17 mouse cellular contexts compared by ENCODE assay signal in genomic region chr5:148689297-148689696, GRCm38 (mm10).
DNase-seq lines count a peak whose midpoint lies in the region; ATAC-seq lines count a peak whose summit lies in the region.
"Had no signal": no experiment of that assay in that cellular context is flagged by ENCODE, and none has a peak within 500 bp of the region (broad histone marks: within the 10 kb centered on the region; RNA-seq: fewer than 3 reads in every experiment).

No protein-coding gene starts in this region.

- peak overlapping the region; percentile 74 for H3K27ac ChIP-seq in forebrain, embryonic 10.5 days
- no peak overlapping the region for H3K27ac ChIP-seq in forebrain, embryonic 16.5 days (ENCODE audit: low read length)
- H3K27ac ChIP-seq in kidney, embryonic 15.5 days = no peak overlapping the region
- H3K27ac ChIP-seq in forebrain, embryonic 14.5 days (ENCODE audit: low read depth, low read length) = peak overlapping the region; percentile 53
- peak overlapping the region; percentile 56 for H3K27ac ChIP-seq in liver, embryonic 15.5 days (replicated peaks)
- H3K27ac ChIP-seq: heart, embryonic 13.5 days had no signal

- no peak overlapping the region for H3K4me2 ChIP-seq in forebrain, embryonic 16.5 days (ENCODE audit: low read length)
- H3K4me2 ChIP-seq in kidney, embryonic 15.5 days = no peak overlapping the region
- H3K4me2 ChIP-seq in forebrain, embryonic 14.5 days (ENCODE audit: low read length) = no peak overlapping the region
- H3K4me2 ChIP-seq in liver, embryonic 15.5 days = peak overlapping the region; percentile 57
- H3K4me2 ChIP-seq: heart, embryonic 13.5 days had no signal

- H3K4me1 ChIP-seq in forebrain, embryonic 10.5 days = peaks cover 56% of the 10 kb centered on the region
- H3K4me1 ChIP-seq in forebrain, embryonic 16.5 days (replicated peaks; ENCODE audit: control insufficient read depth, insufficient read depth, low read length) = peaks cover 25% of the 10 kb centered on the region
- peaks cover 13% of the 10 kb centered on the region for H3K4me1 ChIP-seq in kidney, embryonic 15.5 days
- peaks cover 19% of the 10 kb centered on the region for H3K4me1 ChIP-seq in forebrain, embryonic 14.5 days (ENCODE audit: control insufficient read depth, insufficient read depth, low read length)
- H3K4me1 ChIP-seq in liver, embryonic 15.5 days (replicated peaks) = peaks cover 42% of the 10 kb centered on the region

- H3K4me3 ChIP-seq in forebrain, embryonic 10.5 days = no peak overlapping the region
- H3K4me3 ChIP-seq in forebrain, embryonic 16.5 days (replicated peaks; ENCODE audit: low read length) = no peak overlapping the region
- H3K4me3 ChIP-seq in kidney, embryonic 15.5 days (replicated peaks) = no peak overlapping the region
- no peak overlapping the region for H3K4me3 ChIP-seq in forebrain, embryonic 14.5 days (ENCODE audit: low read depth, low read length)
- no peak overlapping the region for H3K4me3 ChIP-seq in liver, embryonic 15.5 days (replicated peaks)
- H3K4me3 ChIP-seq: heart, embryonic 13.5 days had no signal

- 91% methylated on average over 9 of the region's 9 CpGs for WGBS in forebrain, embryonic 10.5 days
- 80% methylated on average over 9 of the region's 9 CpGs for WGBS in forebrain, embryonic 16.5 days
- 93% methylated on average over 9 of the region's 9 CpGs for WGBS in kidney, embryonic 15.5 days
- 80% methylated on average over 9 of the region's 9 CpGs for WGBS in forebrain, embryonic 14.5 days
- 35% methylated on average over 9 of the region's 9 CpGs for WGBS in liver, embryonic 15.5 days (ENCODE audit: insufficient replicate concordance)

- H3K36me3 ChIP-seq in forebrain, embryonic 10.5 days (replicated peaks) = no peaks in the 10 kb centered on the region
- H3K36me3 ChIP-seq in forebrain, embryonic 16.5 days (ENCODE audit: control insufficient read depth, insufficient read depth) = no peaks in the 10 kb centered on the region
- no peaks in the 10 kb centered on the region for H3K36me3 ChIP-seq in kidney, embryonic 15.5 days
- no peaks in the 10 kb centered on the region for H3K36me3 ChIP-seq in forebrain, embryonic 14.5 days (ENCODE audit: control insufficient read depth, insufficient read depth, low read length)
- H3K36me3 ChIP-seq in liver, embryonic 15.5 days (replicated peaks) = no peaks in the 10 kb centered on the region
- H3K36me3 ChIP-seq: G1E; heart, embryonic 13.5 days had no signal

- ATAC-seq in forebrain, embryonic 16.5 days = no peak
- ATAC-seq in kidney, embryonic 15.5 days (replicated peaks; ENCODE audit: low FRiP score) = 0 out of 2 replicates have a peak, but pooled peaks have one; percentile 18
- ATAC-seq in forebrain, embryonic 14.5 days = no peak
- peak; percentile 78 for ATAC-seq in liver, embryonic 15.5 days (ENCODE audit: insufficient read depth)
- ATAC-seq: CD4-positive, CD25-positive, alpha-beta regulatory T cell, adult 4 months; inflammation-experienced regulatory T-cells, adult 6 months had no signal

- no peak overlapping the region for H3K9ac ChIP-seq in forebrain, embryonic 16.5 days (replicated peaks; ENCODE audit: low read depth, low read length)
- H3K9ac ChIP-seq in kidney, embryonic 15.5 days = no peak overlapping the region
- no peak overlapping the region for H3K9ac ChIP-seq in forebrain, embryonic 14.5 days (ENCODE audit: low read length)
- 0 out of 2 replicates have a peak overlapping the region, but pooled peaks have one; percentile 10 for H3K9ac ChIP-seq in liver, embryonic 15.5 days
- H3K9ac ChIP-seq: heart, embryonic 13.5 days had no signal

- H3K27me3 ChIP-seq in forebrain, embryonic 10.5 days (ENCODE audit: poor library complexity, severe bottlenecking) = no peaks in the 10 kb centered on the region
- H3K27me3 ChIP-seq in forebrain, embryonic 16.5 days (replicated peaks; ENCODE audit: control insufficient read depth, insufficient read depth, low read length) = no peaks in the 10 kb centered on the region
- H3K27me3 ChIP-seq in kidney, embryonic 15.5 days = no peaks in the 10 kb centered on the region
- H3K27me3 ChIP-seq in forebrain, embryonic 14.5 days (replicated peaks; ENCODE audit: control insufficient read depth, insufficient read depth, low read length) = no peaks in the 10 kb centered on the region
- no peaks in the 10 kb centered on the region for H3K27me3 ChIP-seq in liver, embryonic 15.5 days
- H3K27me3 ChIP-seq: heart, embryonic 13.5 days had no signal

- DNase-seq in forebrain, embryonic 10.5 days (ENCODE audit: extremely low spot score, low spot score) = no peak
- no peak for DNase-seq in kidney, postnatal 10 days
- DNase-seq in forebrain, embryonic 14.5 days (ENCODE audit: low spot score) = no peak
- no peak for DNase-seq in right cerebral cortex, adult 18-20 months
- DNase-seq in spleen, postnatal 14 days (ENCODE audit: low spot score in 2 of 2) = no peak
- DNase-seq: cerebellum, adult 11 months; gastrocnemius, postnatal 10 days; heart, postnatal 4 days; lung, adult 18-20 months; lung, postnatal 36 days had no signal

- H3K9me3 ChIP-seq in forebrain, embryonic 10.5 days = peaks cover 7% of the 10 kb centered on the region; the same call in 1 of the 2 replicates
- no peaks in the 10 kb centered on the region for H3K9me3 ChIP-seq in forebrain, embryonic 16.5 days (ENCODE audit: control insufficient read depth, low read length)
- no peaks in the 10 kb centered on the region for H3K9me3 ChIP-seq in kidney, embryonic 15.5 days (replicated peaks)
- no peaks in the 10 kb centered on the region for H3K9me3 ChIP-seq in forebrain, embryonic 14.5 days (replicated peaks; ENCODE audit: control insufficient read depth, low read length)
- no peaks in the 10 kb centered on the region for H3K9me3 ChIP-seq in liver, embryonic 15.5 days (replicated peaks)
- H3K9me3 ChIP-seq: heart, embryonic 13.5 days had no signal

Comparison
In these comparisons a context has a peak if more than half of its experiments do, and no peak if none do; other contexts are left out.
1. H3K27ac ChIP-seq: peak in forebrain, embryonic 10.5 days (single experiment), forebrain, embryonic 14.5 days (single experiment) and liver, embryonic 15.5 days (single experiment); none in forebrain, embryonic 16.5 days (single experiment) and kidney, embryonic 15.5 days (single experiment).
2. ATAC-seq: peak in kidney, embryonic 15.5 days (single experiment) and liver, embryonic 15.5 days (single experiment); none in forebrain, embryonic 16.5 days (single experiment) and forebrain, embryonic 14.5 days (single experiment).